Mouse (Mus musculus): ENCODE data around the gene Zcchc2.

Gene Zcchc2

GRCm38 (mm10) chr1:106073166-106073565 is 83.0 kb downstream of the Zcchc2 start:
- no peak for DNase-seq (ENCODE audit: low spot score)

GRCm38 (mm10) chr1:106074141-106074540 is 83.9 kb downstream of the Zcchc2 start:
- DNase-seq (ENCODE audit: low spot score), result no peak

GRCm38 (mm10) chr1:106074656-106075055 is 84.5 kb downstream of the Zcchc2 start:
- no peak for DNase-seq (ENCODE audit: low spot score)

GRCm38 (mm10) chr1:106076641-106077040 is 86.4 kb downstream of the Zcchc2 start:
- DNase-seq (ENCODE audit: low spot score), result no peak

- DNase-seq (ENCODE audit: low spot score), result no peak
Observed at GRCm38 (mm10) chr1:106077166-106077565, 87.0 kb downstream of the Zcchc2 start.
